Mouse (Mus musculus): ENCODE data around the gene Abraxas2. TPM values are rescaled to one million over a fixed set of nuclear protein-coding genes. Genes with fewer than 3 reads are reported as not detected.

Abraxas2 gene
- polyA plus RNA-seq, 1 experiment from 2014 or later = 38.7 TPM

DNA sequence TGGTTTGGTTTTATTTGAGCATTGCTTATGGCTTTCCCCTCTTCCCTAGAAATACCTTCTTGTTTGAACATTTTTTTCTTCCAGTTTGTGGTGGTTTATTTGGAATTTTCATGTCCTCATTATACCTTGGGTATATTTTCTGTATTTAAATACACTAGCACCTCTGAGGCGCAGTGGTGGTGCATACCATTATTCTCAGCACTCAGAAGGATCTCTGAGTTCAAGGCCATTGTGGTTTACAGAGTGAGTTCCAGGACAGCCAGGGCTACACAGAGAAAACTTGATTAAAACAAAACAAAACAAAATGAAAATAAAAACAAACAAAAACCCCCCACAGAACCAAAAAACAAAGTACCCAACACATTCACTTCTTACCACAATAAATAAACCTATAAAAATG lies 74.3 kb downstream of the Abraxas2 start:
- no peaks in the 10 kb centered on the region for H3K27me3 ChIP-seq (ENCODE audit: control insufficient read depth, insufficient read depth, low read length)
- no peaks in the 10 kb centered on the region for H3K9me3 ChIP-seq (ENCODE audit: control insufficient read depth, low read length)
- no peak overlapping the region for H3K4me2 ChIP-seq
- ATAC-seq (ENCODE audit: low FRiP score) (no peak), DNase-seq (ENCODE audit: low spot score, missing footprints) (no peak)
- H3K27ac ChIP-seq (ENCODE audit: low read depth, low read length) = no peak overlapping the region
- H3K4me1 ChIP-seq (ENCODE audit: control insufficient read depth, insufficient read depth, low read length) = peaks cover 8% of the 10 kb centered on the region; the same call in 1 of the 2 replicates
- WGBS = 94% methylated on average over 1 of the region's 1 CpGs
- no peak overlapping the region for H3K4me3 ChIP-seq (ENCODE audit: low read depth, low read length)
- H3K9ac ChIP-seq (ENCODE audit: low read length) = no peak overlapping the region
- H3K36me3 ChIP-seq (ENCODE audit: control insufficient read depth, insufficient read depth, low read length) = no peaks in the 10 kb centered on the region

Other genes with a start within 250 kb of the Abraxas2 start
- gene Lhpp, start 248.6 kb upstream of the Abraxas2 start, polyA plus RNA-seq (2014; fragmentation: Nextera tagmentation; extraction: Ambion mirVana) = 18.3 and 20.8 TPM in 2 replicates
- gene Fam53b, start 45.3 kb upstream of the Abraxas2 start, polyA plus RNA-seq (2014; fragmentation: Nextera tagmentation; extraction: Ambion mirVana) = 17.0 and 17.5 TPM in 2 replicates
- gene Eef1akmt2, start 6.6 kb upstream of the Abraxas2 start, polyA plus RNA-seq (2014; fragmentation: Nextera tagmentation; extraction: Ambion mirVana) = 90.3 and 100.0 TPM in 2 replicates
- gene Zranb1, start 71.9 kb downstream of the Abraxas2 start, polyA plus RNA-seq (2014; fragmentation: Nextera tagmentation; extraction: Ambion mirVana) = 15.6 and 18.3 TPM in 2 replicates